Mouse (Mus musculus): ENCODE measurements around the gene Hoxc10. TPM values are rescaled to one million over a fixed set of nuclear protein-coding genes. Genes with fewer than 3 reads are reported as not detected.

Hoxc10 gene
- polyA plus RNA-seq, 1 experiment from 2014 or later: 49.0 TPM

GRCm38 (mm10) chr15:102955833-102956640 lies 10.6 kb upstream of the Hoxc10 start:
- Histone ChIP-seq H3K4me1 (ENCODE audit: insufficient read depth, low read length) (peaks cover 43% of the 10 kb centered on the region), H3K4me3 (ENCODE audit: low read length) (peak overlapping the region; percentile 62), H3K36me3 (ENCODE audit: insufficient read depth, low read length) (no peaks in the 10 kb centered on the region), H3K9ac (replicated peaks; ENCODE audit: low read length) (peak overlapping the region; percentile 88), H3K9me3 (ENCODE audit: low read length) (no peaks in the 10 kb centered on the region), H3K4me2 (replicated peaks; ENCODE audit: low read depth, low read length) (peak overlapping the region; percentile 83), H3K27me3 (ENCODE audit: insufficient read depth, low read length) (peaks cover 50% of the 10 kb centered on the region), H3K27ac (ENCODE audit: low read length) (peak overlapping the region; percentile 91)
- WGBS: under 1% methylated on average over 39 of the region's 40 CpGs
- ATAC-seq (ENCODE audit: low FRiP score, low TSS enrichment): peak; percentile 23; the same call in 1 of the 2 replicates

DNA sequence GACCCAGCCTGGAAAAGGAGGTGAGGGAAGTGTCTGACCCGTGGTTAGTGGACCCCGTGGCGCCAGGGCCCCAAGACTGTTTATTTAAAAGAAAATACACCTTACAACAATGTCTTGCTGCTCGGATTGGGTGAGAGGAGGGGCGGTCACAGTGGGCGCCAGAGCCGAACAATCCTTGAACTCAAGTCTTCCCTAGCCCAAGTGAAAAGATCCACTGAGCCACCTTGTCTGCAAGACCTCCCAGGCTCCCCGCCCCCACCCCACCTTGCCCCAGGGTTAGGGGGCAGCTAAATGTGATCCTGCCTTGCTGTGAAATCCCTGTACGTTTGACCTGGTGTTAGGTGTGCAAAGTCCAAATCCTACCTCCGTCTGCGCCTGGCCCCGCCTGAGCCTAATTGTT lies 9.7 kb upstream of the Hoxc10 start:
- Histone ChIP-seq H3K4me2 (replicated peaks; ENCODE audit: low read depth, low read length) (peak overlapping the region; percentile 83), H3K27me3 (ENCODE audit: insufficient read depth, low read length) (peaks cover 44% of the 10 kb centered on the region), H3K36me3 (ENCODE audit: insufficient read depth, low read length) (no peaks in the 10 kb centered on the region), H3K9me3 (ENCODE audit: low read length) (no peaks in the 10 kb centered on the region), H3K4me3 (ENCODE audit: low read length) (peak overlapping the region; percentile 62), H3K4me1 (ENCODE audit: insufficient read depth, low read length) (peaks cover 46% of the 10 kb centered on the region), H3K27ac (ENCODE audit: low read length) (peak overlapping the region; percentile 91), H3K9ac (replicated peaks; ENCODE audit: low read length) (peak overlapping the region; percentile 88)
- WGBS: 12% methylated on average over 12 of the region's 12 CpGs
- ATAC-seq (ENCODE audit: low FRiP score, low TSS enrichment): 0 out of 2 replicates have a peak, but pooled peaks have one; percentile 5

- WGBS: under 1% methylated on average over 13 of the region's 13 CpGs
- no peaks in the 10 kb centered on the region for H3K36me3 ChIP-seq (ENCODE audit: insufficient read depth, low read length)
- ATAC-seq (ENCODE audit: low FRiP score, low TSS enrichment): peak; percentile 55
- H3K9ac ChIP-seq (replicated peaks; ENCODE audit: low read length): peak overlapping the region; percentile 70
- no peaks in the 10 kb centered on the region for H3K9me3 ChIP-seq (ENCODE audit: low read length)
- peaks cover 27% of the 10 kb centered on the region; the same call in 1 of the 2 replicates for H3K27me3 ChIP-seq (ENCODE audit: insufficient read depth, low read length)
- peak overlapping the region; percentile 38 for H3K4me3 ChIP-seq (ENCODE audit: low read length)
- H3K4me2 ChIP-seq (replicated peaks; ENCODE audit: low read depth, low read length): peak overlapping the region; percentile 47
- peak overlapping the region; percentile 95 for H3K27ac ChIP-seq (ENCODE audit: low read length)
- H3K4me1 ChIP-seq (ENCODE audit: insufficient read depth, low read length): peaks cover 52% of the 10 kb centered on the region
Measured at GRCm38 (mm10) chr15:102959663-102960191, 6.9 kb upstream of the Hoxc10 start.

DNA sequence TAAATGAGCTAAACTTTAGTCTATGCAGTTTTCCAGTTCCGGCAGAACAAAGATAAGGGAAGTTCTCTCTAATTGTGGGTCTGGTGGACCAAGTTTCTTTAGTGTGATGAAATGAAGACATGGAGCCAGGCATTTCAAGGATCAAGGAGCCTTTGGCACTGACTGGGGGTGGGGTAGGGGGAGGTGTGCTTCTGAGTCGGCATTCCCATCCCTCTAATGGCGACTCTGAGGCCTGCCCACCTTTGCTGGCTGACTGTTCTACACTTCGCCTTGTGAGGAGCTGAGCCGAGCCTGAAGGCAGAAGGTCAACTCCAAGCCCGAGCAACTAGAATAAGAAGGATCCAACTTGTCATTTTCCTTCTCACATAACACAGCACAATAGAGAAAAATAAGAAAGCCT lies 4.9 kb upstream of the Hoxc10 start:
- WGBS: 7% methylated on average over 6 of the region's 6 CpGs
- peak overlapping the region; percentile 47 for H3K4me2 ChIP-seq (replicated peaks; ENCODE audit: low read depth, low read length)
- H3K4me3 ChIP-seq (ENCODE audit: low read length): peak overlapping the region; percentile 35
- H3K27ac ChIP-seq (ENCODE audit: low read length): peak overlapping the region; percentile 94
- H3K9ac ChIP-seq (replicated peaks; ENCODE audit: low read length): peak overlapping the region; percentile 66
- ATAC-seq (ENCODE audit: low FRiP score, low TSS enrichment): no peak
- peaks cover 43% of the 10 kb centered on the region for H3K4me1 ChIP-seq (ENCODE audit: insufficient read depth, low read length)
- H3K9me3 ChIP-seq (ENCODE audit: low read length): no peaks in the 10 kb centered on the region
- H3K36me3 ChIP-seq (ENCODE audit: insufficient read depth, low read length): no peaks in the 10 kb centered on the region
- H3K27me3 ChIP-seq (ENCODE audit: insufficient read depth, low read length): peaks cover 26% of the 10 kb centered on the region; the same call in 1 of the 2 replicates

DNA sequence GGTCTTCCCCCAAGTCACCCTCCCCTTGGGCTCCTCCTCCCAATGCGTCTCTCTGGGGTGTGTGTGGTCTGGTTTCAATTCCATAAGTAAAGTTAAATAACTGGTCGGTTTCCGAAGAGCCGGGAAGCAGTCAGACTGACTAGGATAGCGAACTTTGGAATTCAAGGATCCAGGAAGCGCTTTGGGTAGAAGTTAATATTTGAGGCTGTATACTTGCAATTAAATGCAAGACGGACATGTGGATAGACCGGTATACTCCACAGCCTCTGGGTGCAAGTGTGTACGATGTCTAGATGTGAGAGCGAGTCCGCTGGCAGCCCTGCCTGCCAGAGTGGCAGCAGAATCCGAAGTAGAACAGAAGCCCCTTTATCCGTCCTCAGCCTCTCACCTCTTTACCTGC lies 4.1 kb upstream of the Hoxc10 start:
- Histone ChIP-seq H3K27me3 (ENCODE audit: insufficient read depth, low read length) (peaks cover 21% of the 10 kb centered on the region; the same call in 1 of the 2 replicates), H3K9me3 (ENCODE audit: low read length) (no peaks in the 10 kb centered on the region), H3K4me2 (replicated peaks; ENCODE audit: low read depth, low read length) (peak overlapping the region; percentile 84), H3K9ac (replicated peaks; ENCODE audit: low read length) (peak overlapping the region; percentile 79), H3K36me3 (ENCODE audit: insufficient read depth, low read length) (no peaks in the 10 kb centered on the region), H3K27ac (ENCODE audit: low read length) (peak overlapping the region; percentile 92), H3K4me3 (ENCODE audit: low read length) (peak overlapping the region; percentile 65), H3K4me1 (ENCODE audit: insufficient read depth, low read length) (peaks cover 35% of the 10 kb centered on the region)
- 7% methylated on average over 13 of the region's 13 CpGs for WGBS
- ATAC-seq (ENCODE audit: low FRiP score, low TSS enrichment): no peak

DNA sequence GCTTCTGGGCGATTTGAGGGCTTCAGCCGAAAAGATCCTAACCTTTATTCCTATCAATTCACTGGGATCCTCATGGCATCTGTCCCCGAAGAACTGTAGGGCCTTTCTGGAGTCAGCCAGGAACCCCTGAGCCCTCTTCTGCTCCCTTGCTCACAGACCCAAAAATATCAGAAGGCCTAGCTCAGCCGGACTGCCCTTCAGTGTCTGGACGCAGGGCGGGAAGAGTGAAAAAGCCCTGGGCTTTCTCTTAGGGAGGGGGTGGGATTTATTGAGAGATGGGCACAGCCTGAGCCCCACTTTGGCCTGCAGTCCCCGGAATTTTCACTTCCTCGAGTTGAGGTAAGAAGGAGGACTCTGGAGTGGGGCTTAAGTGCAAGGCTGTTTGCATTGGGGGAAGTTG lies 3.3 kb upstream of the Hoxc10 start:
- Histone ChIP-seq H3K4me3 (ENCODE audit: low read length) (peak overlapping the region; percentile 65), H3K27me3 (ENCODE audit: insufficient read depth, low read length) (peaks cover 15% of the 10 kb centered on the region; the same call in 1 of the 2 replicates), H3K9ac (replicated peaks; ENCODE audit: low read length) (peak overlapping the region; percentile 79), H3K4me1 (ENCODE audit: insufficient read depth, low read length) (peaks cover 27% of the 10 kb centered on the region), H3K9me3 (ENCODE audit: low read length) (no peaks in the 10 kb centered on the region), H3K27ac (ENCODE audit: low read length) (peak overlapping the region; percentile 92), H3K4me2 (replicated peaks; ENCODE audit: low read depth, low read length) (peak overlapping the region; percentile 84), H3K36me3 (ENCODE audit: insufficient read depth, low read length) (no peaks in the 10 kb centered on the region)
- 13% methylated on average over 8 of the region's 8 CpGs for WGBS
- no peak for ATAC-seq (ENCODE audit: low FRiP score, low TSS enrichment)

- Histone ChIP-seq H3K4me3 (ENCODE audit: low read length) (peak overlapping the region; percentile 65), H3K9ac (replicated peaks; ENCODE audit: low read length) (peak overlapping the region; percentile 79), H3K36me3 (ENCODE audit: insufficient read depth, low read length) (no peaks in the 10 kb centered on the region), H3K4me1 (ENCODE audit: insufficient read depth, low read length) (peaks cover 22% of the 10 kb centered on the region; the same call in 1 of the 2 replicates), H3K27ac (ENCODE audit: low read length) (peak overlapping the region; percentile 92), H3K9me3 (ENCODE audit: low read length) (no peaks in the 10 kb centered on the region), H3K4me2 (replicated peaks; ENCODE audit: low read depth, low read length) (peak overlapping the region; percentile 84), H3K27me3 (ENCODE audit: insufficient read depth, low read length) (peaks cover 20% of the 10 kb centered on the region)
- WGBS: 4% methylated on average over 28 of the region's 28 CpGs
- ATAC-seq (ENCODE audit: low FRiP score, low TSS enrichment): peak; percentile 25; the same call in 1 of the 2 replicates
Measured at GRCm38 (mm10) chr15:102963671-102964640, 2.6 kb upstream of the Hoxc10 start.

- peaks cover 21% of the 10 kb centered on the region; the same call in 1 of the 2 replicates for H3K4me1 ChIP-seq (ENCODE audit: insufficient read depth, low read length)
- peak overlapping the region; percentile 92 for H3K27ac ChIP-seq (ENCODE audit: low read length)
- peaks cover 21% of the 10 kb centered on the region for H3K27me3 ChIP-seq (ENCODE audit: insufficient read depth, low read length)
- H3K4me3 ChIP-seq (ENCODE audit: low read length): peak overlapping the region; percentile 65
- H3K9ac ChIP-seq (replicated peaks; ENCODE audit: low read length): peak overlapping the region; percentile 79
- H3K36me3 ChIP-seq (ENCODE audit: insufficient read depth, low read length): no peaks in the 10 kb centered on the region
- peak overlapping the region; percentile 84 for H3K4me2 ChIP-seq (replicated peaks; ENCODE audit: low read depth, low read length)
- H3K9me3 ChIP-seq (ENCODE audit: low read length): no peaks in the 10 kb centered on the region
- WGBS: 6% methylated on average over 26 of the region's 26 CpGs
- ATAC-seq (ENCODE audit: low FRiP score, low TSS enrichment): no peak
Measured at GRCm38 (mm10) chr15:102965003-102965891, 1.3 kb upstream of the Hoxc10 start.
